Mouse (Mus musculus): ENCODE measurements around the gene Ahcyl1.

DNA sequence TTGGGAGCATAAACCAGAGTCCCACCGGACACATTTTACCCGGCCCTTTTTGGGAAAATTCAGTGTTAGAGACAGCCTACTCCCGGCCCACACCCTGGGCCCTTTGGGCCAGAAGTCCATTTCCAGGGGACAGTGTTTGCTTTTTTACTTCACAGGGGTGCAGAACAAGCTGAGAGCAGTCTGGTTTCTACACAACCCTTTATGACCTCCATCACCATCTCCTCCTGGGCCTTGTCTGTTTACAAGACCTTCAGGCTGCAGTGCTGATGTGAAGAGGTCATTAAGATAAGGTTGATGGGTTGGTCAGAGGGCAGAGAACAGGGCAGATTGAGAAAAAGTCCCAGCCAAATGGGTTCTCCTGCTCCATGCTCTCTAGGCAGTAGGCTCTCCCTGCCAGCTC is 550 bp upstream of the Ahcyl1 start:
- TF ChIP-seq CTCF (IDR thresholded peaks at IDR 0.05; ENCODE audit: control insufficient read depth, insufficient read depth, insufficient replicate concordance, low read depth, low read length), result no peak
- no peak for TF ChIP-seq POLR2A (IDR thresholded peaks at IDR 0.05; ENCODE audit: control insufficient read depth, low read depth, low read length)
